Mouse (Mus musculus): ENCODE measurements around the gene Gm9821.
A peak's percentile ranks its signal among the peaks of the same experiment; 100 is the strongest.

Gm9821 gene

GRCm38 (mm10) chr2:91926949-91927348 lies 18.6 kb upstream of the Gm9821 start, which contains the start of gene Chrm4:
Chrm4 (plus strand) TSS chr2:91927249.
- DNase-seq (ENCODE audit: low spot score): no peak

GRCm38 (mm10) chr2:91927826-91928533 lies 17.5 kb upstream of the Gm9821 start:
- peak; percentile 92 for DNase-seq (ENCODE audit: low spot score)

DNA sequence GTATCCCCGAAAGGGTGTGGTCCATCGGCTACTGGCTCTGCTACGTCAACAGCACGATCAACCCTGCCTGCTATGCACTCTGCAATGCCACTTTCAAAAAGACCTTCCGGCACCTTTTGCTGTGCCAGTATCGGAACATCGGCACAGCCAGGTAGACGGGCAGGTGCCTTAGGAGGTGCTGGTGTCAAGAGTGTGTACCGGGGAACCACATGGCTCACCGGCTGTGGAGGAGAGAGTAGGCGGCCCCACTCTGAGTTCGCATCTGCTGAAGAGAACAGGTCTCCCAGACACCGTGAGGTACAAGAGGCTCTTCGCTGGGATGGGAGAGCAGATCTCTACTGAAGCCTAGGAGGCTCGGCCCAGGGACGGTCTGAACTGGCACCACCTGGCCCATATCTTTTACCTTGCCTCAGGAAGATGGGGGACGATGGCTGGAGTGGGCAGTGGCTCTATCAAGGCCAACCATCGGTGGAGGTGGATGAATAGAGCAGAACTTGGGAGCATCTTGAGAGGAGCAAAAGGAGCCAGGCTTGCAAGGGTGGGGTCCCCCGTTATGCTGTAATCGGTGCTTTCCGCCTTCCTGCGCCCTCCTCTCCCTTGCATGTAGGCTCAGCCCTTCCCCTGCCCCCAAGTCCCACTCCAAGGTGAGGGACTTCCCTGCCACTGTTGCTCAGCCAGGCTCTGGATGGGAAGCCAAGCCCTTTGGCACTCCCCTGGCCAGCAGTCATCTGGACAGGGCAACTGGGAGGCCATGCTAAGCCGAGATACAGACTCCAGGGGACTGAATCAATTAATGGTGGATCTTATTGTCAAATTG lies 16.8 kb upstream of the Gm9821 start:
- DNase-seq (ENCODE audit: low spot score): no peak

- DNase-seq (ENCODE audit: low spot score): no peak
Measured at GRCm38 (mm10) chr2:91929455-91929854, 16.0 kb upstream of the Gm9821 start.

DNA sequence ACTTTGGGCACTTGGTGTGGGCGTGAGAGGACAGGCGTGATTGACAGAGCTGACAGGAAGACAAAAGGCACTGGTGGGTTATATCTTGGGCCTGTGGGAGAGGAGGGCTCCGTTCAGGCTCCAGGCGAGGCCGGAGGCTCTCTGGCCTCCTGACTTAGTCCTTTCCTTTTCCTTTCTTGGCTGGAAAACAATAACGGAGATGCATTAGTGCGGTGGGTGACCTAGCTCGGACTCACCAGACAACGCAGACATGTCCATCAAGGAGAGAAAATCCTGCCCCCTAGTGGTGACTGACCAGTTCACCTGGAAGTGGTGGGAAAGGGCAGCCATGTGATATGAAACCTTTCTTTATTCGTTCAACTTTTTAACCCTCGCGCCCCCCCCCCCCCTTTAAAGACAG lies 15.6 kb upstream of the Gm9821 start:
- DNase-seq (ENCODE audit: low spot score): peak; percentile 96

DNA sequence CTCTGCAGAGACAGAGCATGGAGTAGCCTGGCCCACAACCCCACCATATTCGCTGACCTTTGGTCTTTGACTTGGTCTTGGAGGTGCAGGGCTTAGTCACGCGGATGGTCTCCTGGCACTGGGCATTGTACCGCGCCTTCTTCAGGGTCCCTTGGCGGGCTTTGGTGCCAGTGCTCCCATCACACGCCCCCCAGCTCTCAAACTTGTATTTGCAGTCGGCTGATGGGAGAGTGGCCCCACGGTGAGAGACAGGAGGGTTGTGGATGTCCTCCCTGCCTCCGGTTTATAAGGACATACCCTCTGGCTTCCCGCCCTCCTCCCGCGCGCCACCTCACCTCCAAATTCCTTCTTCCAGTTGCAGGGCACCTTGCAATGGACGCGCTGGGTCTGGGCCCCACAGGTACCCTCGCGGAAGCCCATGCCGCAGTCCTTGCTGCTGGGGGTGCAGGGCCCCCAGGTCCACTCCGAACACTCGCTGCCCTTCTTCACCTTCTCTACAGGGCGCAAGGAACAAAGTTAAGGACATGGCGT lies 14.7 kb upstream of the Gm9821 start:
- peak; percentile 64 for DNase-seq (ENCODE audit: low spot score)

DNA sequence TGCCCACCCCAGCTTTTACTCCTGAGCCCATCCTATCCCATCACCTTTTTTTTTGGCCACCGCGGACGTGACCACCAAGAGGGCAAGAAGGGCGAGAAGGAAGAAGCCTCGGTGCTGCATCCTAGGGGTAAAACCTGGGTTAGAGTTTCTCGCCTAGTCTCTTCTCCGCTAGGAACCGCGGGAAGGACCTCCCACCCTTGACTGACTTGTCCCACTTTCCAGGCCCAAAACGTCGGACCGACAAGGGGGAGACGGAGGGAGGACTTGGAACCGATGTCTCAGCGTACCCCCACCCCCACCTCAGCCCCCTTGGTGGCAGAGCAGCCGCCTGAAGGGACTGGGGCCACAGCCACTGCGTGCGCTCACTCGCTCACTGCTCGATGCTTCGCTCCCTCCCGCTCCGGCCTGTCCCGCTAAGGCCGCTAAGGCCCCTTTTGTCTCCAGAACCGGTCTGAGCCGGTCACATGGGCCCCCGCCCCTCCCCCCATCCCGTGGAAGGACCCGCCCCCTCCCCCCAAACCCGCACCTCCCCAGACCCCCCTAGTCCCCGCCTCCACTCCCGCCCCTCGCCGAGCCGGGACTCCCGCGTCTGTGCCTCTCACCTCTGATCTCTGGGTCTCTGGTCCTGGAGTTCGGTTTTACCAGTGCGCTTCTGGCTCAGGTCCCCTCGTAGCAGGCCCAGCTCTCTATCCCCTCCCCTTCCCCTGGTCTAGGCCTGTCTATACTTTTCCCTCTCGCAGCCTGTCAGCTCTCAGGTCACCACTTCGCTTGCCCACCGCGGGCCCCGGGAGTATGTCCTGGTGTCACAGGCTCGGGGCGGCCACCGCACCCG lies 14.0 kb upstream of the Gm9821 start:
- peak; percentile 94 for DNase-seq (ENCODE audit: low spot score)

- peak; percentile 93 for DNase-seq (ENCODE audit: low spot score)
Measured at GRCm38 (mm10) chr2:91932160-91932711, 13.3 kb upstream of the Gm9821 start, which contains the start of gene Mdk. Mdk (minus strand) TSS chr2:91932297.

GRCm38 (mm10) chr2:91932737-91933350 lies 12.7 kb upstream of the Gm9821 start:
- DNase-seq (ENCODE audit: low spot score): peak; percentile 60

- peak; percentile 74 for DNase-seq (ENCODE audit: low spot score)
Measured at GRCm38 (mm10) chr2:91933471-91933870, 12.0 kb upstream of the Gm9821 start.

DNA sequence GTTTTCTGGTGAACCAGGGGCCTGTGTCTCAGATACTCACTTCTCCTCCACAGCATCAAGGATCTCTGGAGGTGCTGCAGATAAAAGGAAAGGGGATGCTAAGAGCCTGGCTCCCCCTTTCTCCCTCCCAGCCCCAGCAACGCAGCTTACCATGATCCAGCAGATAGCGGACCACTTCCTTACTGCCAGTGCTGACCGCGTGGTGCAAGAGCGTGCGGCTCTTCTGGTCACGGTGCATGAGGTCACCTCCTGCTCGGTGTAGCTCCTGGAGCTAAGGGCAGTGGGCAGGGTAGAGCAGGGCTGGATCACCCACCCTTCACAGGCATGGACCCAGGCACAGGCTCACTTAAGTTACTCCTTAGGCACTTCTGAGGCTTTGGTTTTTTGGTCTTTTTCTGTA lies 11.5 kb upstream of the Gm9821 start:
- no peak for DNase-seq (ENCODE audit: low spot score)

DNA sequence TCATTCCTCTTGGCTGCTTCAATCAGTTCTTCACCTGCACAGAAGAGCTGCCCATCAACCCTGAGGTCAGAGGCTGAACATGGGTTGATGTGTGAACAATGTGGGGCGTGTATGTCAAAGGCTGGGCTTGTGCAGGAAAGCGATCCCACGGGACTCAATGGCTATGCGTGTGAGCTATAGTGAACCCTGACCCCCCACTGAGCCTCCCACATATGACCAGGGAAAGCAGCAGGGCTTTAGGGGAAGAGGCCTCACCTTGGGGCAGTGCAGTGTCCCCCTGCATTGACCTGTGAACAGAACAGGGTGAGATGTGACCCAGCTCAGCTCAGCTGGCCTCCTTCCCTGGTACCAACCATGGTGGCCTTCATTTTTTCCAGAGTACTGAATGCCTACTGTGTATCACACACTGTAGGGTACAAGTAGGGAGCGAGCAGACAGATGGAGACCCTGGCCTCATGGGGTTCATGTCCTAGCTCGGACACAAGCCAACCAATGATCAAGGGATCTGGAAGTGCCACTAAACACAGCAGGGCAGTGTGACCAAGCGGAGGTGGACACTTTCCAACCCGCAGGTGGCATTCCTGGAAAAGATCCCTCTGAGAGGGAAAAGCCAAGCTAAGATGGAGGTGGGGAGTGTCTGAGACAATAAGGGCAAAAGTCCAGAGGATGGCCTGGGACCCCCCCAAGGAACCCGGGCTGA lies 10.5 kb upstream of the Gm9821 start:
- no peak for DNase-seq (ENCODE audit: low spot score)

GRCm38 (mm10) chr2:91936154-91936553 lies 9.3 kb upstream of the Gm9821 start:
- DNase-seq (ENCODE audit: low spot score): no peak

DNA sequence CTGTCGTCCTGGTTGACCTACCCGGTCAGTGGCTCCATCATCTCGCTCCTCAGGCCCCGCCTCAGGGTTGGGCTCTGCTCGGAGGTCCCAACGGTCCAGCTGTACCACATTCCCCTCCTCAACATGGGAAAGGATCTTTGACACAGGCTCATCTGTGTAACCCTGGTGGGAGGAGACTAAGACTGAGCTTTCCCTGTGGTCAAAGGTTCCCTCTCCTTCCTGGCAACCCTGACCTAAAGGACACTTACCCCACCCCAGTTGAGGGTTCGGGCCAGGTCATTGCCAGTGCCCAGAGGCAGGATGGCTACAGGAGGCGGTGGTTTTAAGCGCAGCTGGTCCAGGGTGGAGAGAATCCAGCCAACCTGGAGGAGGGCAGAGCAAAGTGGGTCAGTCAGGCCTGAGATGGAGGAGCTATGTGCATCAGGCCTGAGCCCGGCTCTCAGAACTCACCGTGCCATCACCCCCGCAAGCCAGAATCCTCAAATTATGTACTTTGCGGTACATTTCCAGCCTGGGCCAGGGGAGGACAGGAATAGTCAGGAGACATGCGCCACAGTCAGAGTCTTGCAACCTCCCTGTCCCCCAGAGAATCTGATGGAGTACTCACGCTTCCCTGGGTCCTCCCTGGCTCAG lies 6.1 kb upstream of the Gm9821 start:
- no peak for DNase-seq (ENCODE audit: low spot score)

- DNase-seq (ENCODE audit: low spot score): no peak
Measured at GRCm38 (mm10) chr2:91942356-91942755, 3.1 kb upstream of the Gm9821 start.

DNA sequence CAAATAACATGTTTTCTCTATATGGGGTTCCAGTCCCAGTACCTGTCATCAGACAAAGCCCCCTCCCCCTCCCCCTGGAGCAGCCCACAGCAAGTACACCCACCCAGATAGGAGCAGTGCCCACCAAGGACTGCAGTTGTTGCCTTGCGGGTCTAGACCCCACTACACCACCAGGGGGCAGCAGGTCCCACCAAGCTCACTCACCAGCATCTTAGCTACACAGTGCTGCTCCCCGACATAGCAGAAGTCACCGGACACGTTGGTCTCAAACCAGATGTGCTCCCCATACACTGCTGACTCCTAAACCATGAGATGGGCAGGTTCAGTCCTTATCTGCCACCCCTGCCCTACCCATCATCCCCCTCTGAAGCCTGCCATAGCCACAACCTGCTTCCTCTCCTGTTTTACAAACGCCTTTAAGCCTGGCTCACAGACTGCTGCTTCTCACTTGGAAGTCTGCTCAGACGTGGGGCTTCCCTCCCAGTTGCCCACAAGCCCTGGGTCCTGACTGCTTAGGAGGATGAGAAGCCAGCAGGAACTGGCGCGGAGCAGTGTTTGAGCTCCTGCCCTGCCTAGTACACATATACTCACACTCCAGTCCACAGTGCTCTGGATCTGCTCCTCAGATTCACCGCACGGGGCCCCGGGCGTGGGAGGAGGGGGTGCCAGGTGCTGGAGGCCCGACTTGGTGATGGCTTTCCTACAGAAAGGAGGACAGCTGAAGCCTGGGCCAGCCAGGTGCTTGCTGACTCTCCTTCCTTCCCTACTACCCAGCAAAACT lies 1.1 kb upstream of the Gm9821 start:
- peak; percentile 85 for DNase-seq (ENCODE audit: low spot score)

DNA sequence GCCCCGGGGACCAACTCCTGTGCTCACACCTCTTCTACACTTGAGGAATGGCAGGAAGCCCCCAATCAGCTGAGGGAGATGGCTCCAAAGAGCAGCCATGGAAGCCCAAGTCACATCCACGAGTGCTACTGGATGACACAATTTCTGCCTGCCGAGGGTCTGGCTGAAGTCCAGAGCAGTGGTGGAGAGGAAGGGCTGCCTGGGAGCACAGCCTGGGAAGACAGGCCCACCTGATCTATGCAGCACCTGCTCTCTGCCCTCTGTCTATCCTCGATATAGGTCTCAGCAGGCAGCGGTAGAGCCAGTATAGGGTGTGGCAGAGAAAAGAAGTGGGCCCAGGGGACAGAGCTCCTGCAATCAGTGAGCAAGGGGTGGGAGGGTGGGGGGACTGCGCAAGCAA lies 1.3 kb downstream of the Gm9821 start:
- no peak for DNase-seq (ENCODE audit: low spot score)

- DNase-seq (ENCODE audit: low spot score): no peak
Measured at GRCm38 (mm10) chr2:91947397-91948150, 2.1 kb downstream of the Gm9821 start.

DNA sequence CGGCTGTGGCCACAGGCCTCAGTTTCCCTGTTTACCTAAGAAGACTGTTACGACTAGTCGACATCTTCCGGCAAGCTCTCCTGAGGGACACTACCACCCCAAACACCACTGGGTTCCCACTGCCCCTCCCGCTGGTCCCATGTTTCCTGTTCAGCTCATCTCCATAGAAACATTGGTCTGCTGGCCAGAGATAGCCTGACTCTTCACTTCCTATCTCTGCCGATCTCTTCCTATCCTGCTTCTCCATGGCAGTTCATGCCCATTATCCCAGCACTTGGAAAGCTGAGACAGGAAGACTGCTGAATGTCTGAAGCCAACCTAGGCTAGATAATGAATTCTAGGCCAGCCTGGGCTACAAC lies 2.6 kb downstream of the Gm9821 start:
- DNase-seq (ENCODE audit: low spot score): no peak

Data from embryo, embryonic 10.5 days (tissue).